Mouse (Mus musculus) R1 (cell line): ENCODE measurements at regions not wholly inside any gene's neighbourhood (a gene's known extent, or its start where the extent isn't known, plus 50 kb on each side); places are given as distances from the start of the nearest gene placed in this dataset.

Source experiments
- DNase-seq: peaks from one replicate; pipeline ENCODE4 v3.0.0-alpha.2; 2018; ENCODE audit warnings: low read depth, low spot score

GRCm38 (mm10) chr9:73173589-73174247, 60.5 kb downstream of the Rsl24d1 start:
- DNase-seq = no peak

DNA sequence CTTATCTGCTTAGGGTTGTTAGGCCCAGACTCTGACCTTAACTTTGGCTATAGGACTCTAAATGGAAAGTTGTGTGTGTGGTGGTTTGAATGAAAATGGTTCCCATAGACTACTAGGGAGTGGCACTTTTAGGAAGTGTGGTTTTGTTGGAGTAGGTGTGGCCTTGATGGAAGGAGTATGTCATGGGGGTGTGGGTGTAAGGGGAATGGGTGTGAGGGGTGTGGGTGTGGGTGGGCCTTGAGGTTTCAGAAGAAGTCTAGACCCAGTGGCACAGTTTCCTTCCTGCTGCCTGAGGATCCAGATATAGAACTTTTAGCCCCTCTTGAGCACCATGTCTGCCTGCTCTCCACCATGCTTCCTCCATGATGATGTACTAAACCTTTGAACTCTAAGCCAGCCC, 63.4 kb downstream of the Rsl24d1 start:
- DNase-seq = peak; percentile 36

DNA sequence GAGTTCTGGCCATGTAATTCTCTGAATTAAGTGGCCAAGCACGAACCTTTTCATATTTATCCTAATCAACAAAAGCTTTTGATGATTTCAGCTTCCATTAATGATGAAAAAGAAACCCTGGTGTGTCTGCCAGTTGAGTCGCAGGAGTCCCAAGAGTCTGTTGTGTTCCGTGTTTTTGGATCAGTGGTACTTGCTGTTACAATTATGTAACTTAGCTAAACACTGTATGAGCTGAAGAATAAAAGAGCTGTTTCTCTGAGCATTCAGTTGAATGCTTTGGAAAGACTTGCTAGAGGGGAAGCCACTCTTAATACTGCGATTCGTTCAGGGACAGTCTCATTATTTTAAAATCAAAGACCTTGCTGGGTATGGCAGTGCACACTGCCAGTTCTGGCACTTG, 70.1 kb downstream of the Rsl24d1 start:
- no peak for DNase-seq

- peak; percentile 56 for DNase-seq
Measured at GRCm38 (mm10) chr9:73184908-73185307, 71.7 kb downstream of the Rsl24d1 start.

DNA sequence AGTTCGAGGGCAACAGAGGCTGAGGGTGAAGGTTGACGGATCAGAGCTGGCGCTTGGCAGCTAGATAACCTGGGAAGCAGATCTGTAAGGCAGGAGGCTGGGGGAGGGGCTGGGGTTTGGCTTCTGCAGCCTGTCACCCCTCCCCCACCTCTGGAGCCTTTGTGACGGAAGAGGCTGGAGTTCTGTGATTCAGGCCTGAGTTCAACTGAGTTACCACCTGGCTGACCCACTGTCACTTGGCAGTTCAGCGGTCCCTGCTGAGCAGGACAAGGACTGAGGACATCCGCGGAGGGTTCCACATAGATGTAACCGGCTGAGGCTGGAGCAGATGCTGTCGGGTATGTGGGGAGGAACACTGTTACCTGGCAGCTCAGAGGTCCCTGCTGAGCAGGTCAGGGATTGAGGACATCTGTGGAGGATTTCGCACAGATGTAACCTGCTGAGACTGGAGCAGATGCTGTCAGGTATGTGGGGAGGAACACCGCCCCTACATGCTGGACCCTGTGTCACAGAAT, 79.1 kb downstream of the Rsl24d1 start:
- DNase-seq = peak; percentile 66

- DNase-seq = no peak
Measured at GRCm38 (mm10) chr9:73198261-73199085, 85.2 kb downstream of the Rsl24d1 start.

DNA sequence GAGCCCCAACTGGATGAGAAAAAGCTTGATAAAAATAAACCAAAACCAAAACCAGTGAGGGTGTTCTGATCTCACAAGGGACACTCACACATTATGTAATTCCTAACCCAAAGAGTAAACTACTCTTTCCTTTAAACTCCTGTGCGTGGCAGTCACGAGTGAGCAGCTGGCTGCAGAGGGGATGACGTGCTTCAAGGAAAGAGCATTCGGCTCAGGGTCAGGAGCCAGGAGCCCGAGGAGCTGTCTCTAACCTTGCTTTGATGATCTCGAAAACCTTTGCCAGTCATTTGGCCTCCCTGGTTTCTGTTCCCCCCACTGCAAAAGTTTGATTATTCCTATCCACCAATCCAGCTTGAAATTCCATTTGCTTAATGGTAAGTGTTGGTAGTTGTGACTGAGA, 109.9 kb downstream of the Rsl24d1 start:
- DNase-seq = no peak

DNA sequence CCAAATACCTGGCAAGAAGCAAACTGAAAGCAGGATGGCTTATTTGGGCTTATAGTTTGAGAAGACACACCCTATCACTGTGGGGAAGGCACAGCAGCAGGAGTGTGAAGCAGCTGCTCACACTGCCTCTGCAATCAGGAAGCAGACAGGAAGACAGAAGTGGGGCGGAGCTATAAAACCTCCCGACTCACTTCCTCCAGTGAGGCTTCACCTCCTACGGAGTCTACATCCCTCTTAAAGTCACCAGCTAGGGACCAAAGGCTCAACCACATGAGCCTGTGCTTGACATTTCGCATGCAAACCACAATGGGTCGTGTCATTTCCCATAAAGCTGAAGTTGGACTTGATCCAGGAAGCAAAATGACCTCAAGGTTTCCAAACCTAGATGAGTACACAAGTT, 127.0 kb downstream of the Rsl24d1 start:
- DNase-seq = peak; percentile 26

GRCm38 (mm10) chr9:73242521-73243308, 129.5 kb downstream of the Rsl24d1 start:
- DNase-seq = no peak

DNA sequence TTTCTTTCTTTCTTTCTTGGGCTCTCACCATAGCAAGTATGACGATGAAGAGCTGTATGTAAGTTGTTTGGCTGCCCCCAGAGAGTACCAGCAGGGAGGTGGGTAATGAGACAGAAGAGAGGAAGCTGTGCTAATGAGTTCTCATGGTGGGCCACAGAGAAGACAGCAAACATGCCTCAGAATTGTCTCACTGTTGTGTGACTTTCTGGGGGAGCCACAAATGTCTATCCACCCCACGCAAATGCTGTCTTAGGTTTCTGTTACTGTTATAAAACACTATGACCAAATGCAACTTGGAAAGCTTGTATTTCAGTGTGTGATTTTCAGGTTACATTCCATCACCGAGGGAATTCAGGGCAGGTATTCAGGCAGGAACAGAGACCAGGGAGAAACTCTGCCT, 131.0 kb downstream of the Rsl24d1 start:
- DNase-seq = no peak

- DNase-seq = no peak
Measured at GRCm38 (mm10) chr9:73245524-73245923, 132.3 kb downstream of the Rsl24d1 start.

- DNase-seq = no peak
Measured at GRCm38 (mm10) chr9:73258171-73258570, 144.9 kb downstream of the Rsl24d1 start.

GRCm38 (mm10) chr9:73258640-73259039, 145.4 kb downstream of the Rsl24d1 start:
- no peak for DNase-seq

- no peak for DNase-seq
Measured at GRCm38 (mm10) chr9:73262711-73263110, 149.5 kb downstream of the Rsl24d1 start.

GRCm38 (mm10) chr9:73270249-73270648, 157.0 kb downstream of the Rsl24d1 start:
- no peak for DNase-seq

DNA sequence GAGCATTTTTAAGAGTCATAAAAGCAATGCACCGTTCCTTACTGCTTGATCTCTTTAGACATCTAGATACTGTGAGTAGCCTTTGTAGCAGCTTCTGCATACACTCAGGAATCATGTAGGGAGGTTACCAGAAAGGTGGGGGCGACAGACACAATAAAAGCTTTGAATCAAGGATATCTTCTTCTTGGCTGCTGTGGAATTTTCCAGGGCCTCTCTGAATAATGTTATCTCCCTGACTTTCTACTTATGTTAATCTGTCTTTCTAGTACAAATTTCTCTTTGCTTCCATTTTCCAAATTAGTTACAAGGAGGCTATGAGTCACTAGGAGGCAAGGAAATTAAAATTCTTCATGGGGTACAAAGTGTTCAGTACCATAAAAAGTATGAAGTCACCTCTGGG, 159.4 kb downstream of the Rsl24d1 start:
- no peak for DNase-seq

DNA sequence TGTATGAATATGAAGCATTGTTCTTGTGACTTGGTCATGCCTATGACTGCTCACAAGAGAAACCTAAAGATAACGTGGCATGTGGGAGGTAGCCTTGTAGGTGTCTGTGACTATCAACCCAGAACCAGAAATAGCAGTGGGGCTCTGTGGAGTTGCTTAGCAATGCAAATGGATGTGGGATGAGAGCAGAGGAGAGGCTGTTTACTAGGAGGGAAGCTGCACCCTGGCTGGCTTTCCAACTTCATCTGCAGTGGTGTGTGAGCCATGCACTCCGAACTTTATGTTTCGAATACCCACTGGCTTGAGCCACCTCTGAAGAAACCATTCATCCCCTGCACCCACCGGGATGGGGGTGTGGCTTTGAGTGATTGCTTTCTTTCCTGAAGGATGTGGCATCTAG, 160.5 kb downstream of the Rsl24d1 start:
- no peak for DNase-seq

- DNase-seq = no peak
Measured at GRCm38 (mm10) chr9:73275671-73276070, 162.4 kb downstream of the Rsl24d1 start.

DNA sequence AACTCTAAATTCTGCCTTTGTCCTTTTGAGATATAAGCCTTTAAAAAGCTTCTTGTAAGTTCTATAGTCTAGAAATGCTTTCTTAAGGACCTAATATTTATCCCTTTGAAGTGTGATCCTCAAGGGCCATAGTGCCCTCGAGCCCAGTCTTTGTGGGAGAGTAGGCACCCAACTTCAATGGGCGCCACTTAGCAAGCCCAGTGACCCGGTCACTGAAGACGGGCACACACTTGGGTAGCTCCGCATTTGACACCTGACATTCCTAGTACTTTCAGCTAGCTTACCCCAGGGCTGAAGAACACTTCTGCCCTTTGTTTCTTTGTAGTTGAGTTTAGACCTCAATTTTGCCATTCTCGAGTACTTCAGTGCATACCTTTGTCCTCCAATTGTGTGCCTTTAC, 182.1 kb downstream of the Rsl24d1 start:
- no peak for DNase-seq

GRCm38 (mm10) chr9:73302156-73302918, 189.1 kb downstream of the Rsl24d1 start:
- DNase-seq = peak; percentile 63

- DNase-seq = no peak
Measured at GRCm38 (mm10) chr9:73317048-73317447, 203.8 kb downstream of the Rsl24d1 start.
